24 mouse cellular contexts compared by ENCODE assay signal in the genomic region with DNA sequence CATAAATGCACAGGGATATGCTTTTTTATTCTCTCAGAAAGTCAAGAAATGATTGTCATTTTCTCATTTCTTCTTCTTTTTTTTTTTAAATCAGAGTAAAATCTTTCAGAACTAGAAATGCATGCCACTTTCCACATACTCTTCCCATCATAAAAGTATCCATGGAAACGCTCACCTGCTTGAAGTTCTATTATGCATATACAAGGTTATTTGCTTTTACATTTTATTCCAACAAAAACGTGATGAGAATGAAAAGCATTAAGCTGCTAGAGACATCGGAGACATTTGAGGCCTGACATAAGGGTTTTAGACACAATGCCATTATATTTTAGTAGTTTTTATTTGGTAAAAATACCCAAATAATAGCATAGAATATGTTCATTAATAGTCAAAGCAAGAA.
"Had no signal": no experiment of that assay in that cellular context is flagged by ENCODE, and none has a peak within 500 bp of the region (broad histone marks: within the 10 kb centered on the region; RNA-seq: fewer than 3 reads in every experiment).

No protein-coding gene starts in this region.

- H3K27me3 ChIP-seq: heart, embryonic 12.5 days; hindbrain, embryonic 12.5 days; intestine, embryonic 15.5 days; limb, embryonic 12.5 days; liver, embryonic 13.5 days had no signal

- H3K4me3 ChIP-seq: heart, embryonic 10.5 days; heart, embryonic 12.5 days; hindbrain, embryonic 10.5 days; hindbrain, embryonic 12.5 days; intestine, embryonic 15.5 days; layer of hippocampus, adult 2 months; left cerebral cortex, adult 2 months; limb, embryonic 10.5 days; limb, embryonic 12.5 days; liver, embryonic 13.5 days had no signal

- ATAC-seq: inflammation-experienced regulatory T-cells, adult 6 months; intestine, embryonic 15.5 days; intestine, postnatal 0 days had no signal

- H3K4me1 ChIP-seq: heart, embryonic 10.5 days; heart, embryonic 12.5 days; hindbrain, embryonic 10.5 days; hindbrain, embryonic 12.5 days; intestine, embryonic 15.5 days; limb, embryonic 10.5 days; limb, embryonic 12.5 days; liver, embryonic 13.5 days had no signal

- H3K9me3 ChIP-seq: heart, embryonic 10.5 days; heart, embryonic 12.5 days; hindbrain, embryonic 10.5 days; hindbrain, embryonic 12.5 days; intestine, embryonic 15.5 days; limb, embryonic 10.5 days; limb, embryonic 12.5 days; liver, embryonic 13.5 days had no signal

- H3K27ac ChIP-seq: heart, embryonic 10.5 days; hindbrain, embryonic 10.5 days; hindbrain, embryonic 12.5 days; hindbrain, embryonic 14.5 days; intestine, embryonic 15.5 days; layer of hippocampus, adult 2 months; left cerebral cortex, adult 2 months; limb, embryonic 10.5 days; limb, embryonic 12.5 days; liver, embryonic 13.5 days had no signal

- DNase-seq: gastrocnemius, postnatal 14 days; heart, adult 18-20 months; heart, postnatal 10 days; heart, postnatal 4 days; kidney, adult 18-20 months; kidney, adult 8-10 months; kidney, postnatal 10 days; kidney, postnatal 25 days; kidney, postnatal 4 days; liver; liver, embryonic 13.5 days had no signal

- H3K9ac ChIP-seq: heart, embryonic 12.5 days; hindbrain, embryonic 12.5 days; hindbrain, embryonic 14.5 days; intestine, embryonic 15.5 days; limb, embryonic 12.5 days; liver, embryonic 13.5 days had no signal

- H3K4me2 ChIP-seq: heart, embryonic 12.5 days; hindbrain, embryonic 12.5 days; hindbrain, embryonic 14.5 days; intestine, embryonic 15.5 days; limb, embryonic 12.5 days; liver, embryonic 11.5 days; liver, embryonic 13.5 days had no signal

- H3K36me3 ChIP-seq: heart, embryonic 10.5 days; heart, embryonic 12.5 days; hindbrain, embryonic 10.5 days; hindbrain, embryonic 12.5 days; intestine, embryonic 15.5 days; limb, embryonic 10.5 days; limb, embryonic 12.5 days; liver, embryonic 13.5 days had no signal
